Mouse (Mus musculus) heart, embryonic 11.5 days (tissue): ENCODE results near the gene 2010111I01Rik. TPM values are rescaled to one million over a fixed set of nuclear protein-coding genes. Genes with fewer than 3 reads are reported as not detected.

Experiments
- ATAC-seq: fragments of 200-750 bp; cut with Nextera tagmentation; replicated peaks from 2 replicates; pipeline ENCODE4 v1.8.0; 2017; ENCODE audit warnings: moderate library complexity; ENCODE audit not compliant: insufficient number of reproducible peaks, low FRiP score, low TSS enrichment
- H3K27ac ChIP-seq: fragments of 300-500 bp; sonication (generic); 2 replicates; pipeline ENCODE4 v1.5.1; 2014; ENCODE audit warnings: mild to moderate bottlenecking, low read depth, low read length
- H3K27me3 ChIP-seq: fragments of 300-500 bp; sonication (generic); 2 replicates; pipeline ENCODE4 v1.6.1; 2014; ENCODE audit warnings: mild to moderate bottlenecking, low read length, mixed read lengths; ENCODE audit not compliant: control insufficient read depth, insufficient read depth
- H3K36me3 ChIP-seq: fragments of 300-500 bp; sonication (generic); 2 replicates; pipeline ENCODE4 v1.6.1; 2014; ENCODE audit warnings: mild to moderate bottlenecking, low read length, moderate library complexity, mixed read lengths; ENCODE audit not compliant: control insufficient read depth, insufficient read depth
- H3K4me1 ChIP-seq: fragments of 300-500 bp; sonication (generic); 2 replicates; pipeline ENCODE4 v1.6.1; 2014; ENCODE audit warnings: low read length; ENCODE audit not compliant: control insufficient read depth, insufficient read depth
- H3K4me2 ChIP-seq: fragments of 300-500 bp; sonication (generic); 2 replicates; pipeline ENCODE4 v1.6.1; 2014; ENCODE audit warnings: mild to moderate bottlenecking, moderate library complexity
- H3K4me3 ChIP-seq: fragments of 300-500 bp; sonication (generic); 2 replicates; pipeline ENCODE4 v1.5.1; 2014; ENCODE audit warnings: low read depth, low read length
- H3K9ac ChIP-seq: fragments of 300-500 bp; sonication (generic); 2 replicates; pipeline ENCODE4 v1.6.1; 2014; ENCODE audit warnings: mild to moderate bottlenecking, low read depth, low read length, moderate library complexity
- H3K9me3 ChIP-seq: fragments of 300-500 bp; sonication (generic); replicated peaks from 2 replicates; pipeline ENCODE4 v1.6.1; 2016; ENCODE audit warnings: low read length; ENCODE audit not compliant: control insufficient read depth
- WGBS: fragments of 180-500 bp; shearing (Covaris S2); extraction: QIAGEN DNeasy Blood & Tissue Kit; methylation state at CpG from one replicate; pipeline ENCODE4 v1.1.7; 2014; ENCODE audit not compliant: insufficient replicate concordance; 5-methylcytosine and 5-hydroxymethylcytosine counted together
- polyA plus RNA-seq: library from polyadenylated mRNA; unstranded; fragments of >200 nt; fragmentation: Nextera tagmentation; extraction: Ambion mirVana; gene quantifications from 2 replicates; pipeline ENCODE4 v1.2.1, GENCODE M21; 2014

The 2010111I01Rik gene
- polyA plus RNA-seq, 1 experiment from 2014 or later, result 58.9 TPM

DNA sequence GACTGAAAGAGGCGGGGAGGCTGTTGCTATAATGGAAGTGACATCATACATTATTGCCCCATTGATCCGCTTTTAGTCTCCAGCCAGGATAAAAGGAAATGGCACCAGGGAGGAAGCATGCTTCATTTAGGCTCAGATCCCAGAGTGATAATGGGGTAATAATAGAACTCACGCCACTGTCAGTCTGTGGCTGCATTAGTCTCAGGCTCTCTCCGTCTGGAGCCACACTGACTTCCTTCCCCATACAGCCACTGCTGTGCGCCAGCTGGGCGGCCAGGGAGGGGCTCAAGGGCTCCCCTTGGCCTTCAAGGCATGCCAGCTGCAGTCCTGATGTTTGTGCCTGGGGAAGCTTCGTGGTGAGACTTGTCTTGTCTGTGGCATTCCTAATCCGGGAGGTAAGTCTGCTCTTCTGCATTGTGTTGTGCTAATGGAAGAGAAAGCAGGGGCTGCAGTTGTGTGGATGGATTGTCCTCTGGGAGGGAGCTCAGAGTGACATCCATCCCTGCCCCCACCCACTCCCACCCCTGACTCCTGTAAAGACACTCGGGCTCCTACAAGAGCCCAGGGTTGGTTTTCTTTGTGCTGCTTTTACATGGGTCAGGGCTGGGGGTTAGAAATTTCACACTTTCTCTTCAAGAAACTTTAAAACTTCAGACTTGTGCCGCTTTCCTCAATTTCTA is 314.2 kb downstream of the 2010111I01Rik start:
- Histone ChIP-seq H3K9me3 (no peaks in the 10 kb centered on the region), H3K4me1 (peaks cover 43% of the 10 kb centered on the region), H3K27ac (peak overlapping the region; percentile 82), H3K4me3 (no peak overlapping the region), H3K9ac (peak overlapping the region; percentile 66; the same call in 1 of the 2 replicates), H3K36me3 (peaks cover 6% of the 10 kb centered on the region; the same call in 1 of the 2 replicates), H3K27me3 (no peaks in the 10 kb centered on the region), H3K4me2 (peak overlapping the region; percentile 56)
- WGBS, result 17% methylated on average over 10 of the region's 10 CpGs
- ATAC-seq, result peak; percentile 64; the same call in 1 of the 2 replicates

DNA sequence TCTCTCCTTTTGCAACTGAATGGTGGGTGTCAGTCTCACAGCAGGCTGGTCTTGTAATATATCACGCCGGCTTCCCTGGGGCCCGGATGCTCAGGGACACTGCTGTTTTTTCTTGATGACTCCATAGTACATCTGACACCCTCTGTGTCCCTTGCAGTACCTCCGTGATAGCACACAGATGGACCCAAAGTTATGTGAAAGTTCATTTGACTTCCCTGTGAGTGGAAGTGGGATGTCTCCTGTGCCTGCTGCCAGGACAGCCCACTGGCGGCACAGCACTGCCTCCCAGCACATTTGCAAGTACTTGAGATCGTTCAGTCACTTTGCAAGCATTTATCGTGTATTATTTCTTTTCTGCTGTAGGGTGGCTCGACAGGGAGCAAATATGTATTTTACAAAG is 315.1 kb downstream of the 2010111I01Rik start:
- 44% methylated on average over 8 of the region's 8 CpGs for WGBS
- no peaks in the 10 kb centered on the region for H3K9me3 ChIP-seq
- H3K4me1 ChIP-seq, result peaks cover 42% of the 10 kb centered on the region
- peak overlapping the region; percentile 56 for H3K4me2 ChIP-seq
- ATAC-seq, result no peak
- no peak overlapping the region for H3K4me3 ChIP-seq
- peak overlapping the region; percentile 82; the same call in 1 of the 2 replicates for H3K27ac ChIP-seq
- H3K36me3 ChIP-seq, result peaks cover 6% of the 10 kb centered on the region; the same call in 1 of the 2 replicates
- H3K9ac ChIP-seq, result no peak overlapping the region
- no peaks in the 10 kb centered on the region for H3K27me3 ChIP-seq

GRCm38 (mm10) chr13:63280344-63280743 is 315.7 kb downstream of the 2010111I01Rik start:
- Histone ChIP-seq H3K4me1 (peaks cover 42% of the 10 kb centered on the region), H3K36me3 (peaks cover 9% of the 10 kb centered on the region), H3K4me3 (no peak overlapping the region), H3K27ac (no peak overlapping the region), H3K9me3 (no peaks in the 10 kb centered on the region), H3K9ac (no peak overlapping the region), H3K27me3 (no peaks in the 10 kb centered on the region), H3K4me2 (no peak overlapping the region)
- WGBS, result 23% methylated on average over 3 of the region's 3 CpGs
- no peak for ATAC-seq

GRCm38 (mm10) chr13:63281206-63281605 is 316.5 kb downstream of the 2010111I01Rik start:
- ATAC-seq, result no peak
- WGBS, result 86% methylated on average over 8 of the region's 8 CpGs
- Histone ChIP-seq H3K4me2 (no peak overlapping the region), H3K9ac (no peak overlapping the region), H3K4me1 (peaks cover 42% of the 10 kb centered on the region), H3K27me3 (no peaks in the 10 kb centered on the region), H3K36me3 (peaks cover 11% of the 10 kb centered on the region), H3K4me3 (no peak overlapping the region), H3K9me3 (no peaks in the 10 kb centered on the region), H3K27ac (no peak overlapping the region)

DNA sequence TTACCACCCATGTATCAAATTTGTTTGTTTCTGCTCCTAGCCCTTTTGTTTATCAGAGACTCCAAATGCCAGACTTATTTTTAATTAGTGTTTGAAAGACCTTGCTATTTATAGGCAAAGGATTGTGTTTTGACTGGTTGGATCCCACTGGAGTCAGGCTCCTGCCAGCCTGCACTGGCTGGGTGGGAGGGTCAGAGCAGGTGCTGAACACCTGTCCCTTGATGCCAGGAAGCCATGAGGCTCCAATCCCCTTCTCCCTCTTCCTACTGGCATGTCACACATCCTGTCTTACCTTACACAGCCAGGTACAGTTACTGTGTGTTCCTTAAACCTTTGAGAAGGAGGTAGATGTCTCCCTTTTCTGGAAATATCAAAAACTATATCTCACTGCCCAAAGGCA is 318.5 kb downstream of the 2010111I01Rik start:
- ATAC-seq, result no peak
- no peak overlapping the region for H3K4me2 ChIP-seq
- no peak overlapping the region for H3K9ac ChIP-seq
- peaks cover 14% of the 10 kb centered on the region for H3K36me3 ChIP-seq
- no peaks in the 10 kb centered on the region for H3K9me3 ChIP-seq
- no peaks in the 10 kb centered on the region for H3K27me3 ChIP-seq
- peaks cover 29% of the 10 kb centered on the region for H3K4me1 ChIP-seq
- H3K27ac ChIP-seq, result no peak overlapping the region
- no peak overlapping the region for H3K4me3 ChIP-seq

DNA sequence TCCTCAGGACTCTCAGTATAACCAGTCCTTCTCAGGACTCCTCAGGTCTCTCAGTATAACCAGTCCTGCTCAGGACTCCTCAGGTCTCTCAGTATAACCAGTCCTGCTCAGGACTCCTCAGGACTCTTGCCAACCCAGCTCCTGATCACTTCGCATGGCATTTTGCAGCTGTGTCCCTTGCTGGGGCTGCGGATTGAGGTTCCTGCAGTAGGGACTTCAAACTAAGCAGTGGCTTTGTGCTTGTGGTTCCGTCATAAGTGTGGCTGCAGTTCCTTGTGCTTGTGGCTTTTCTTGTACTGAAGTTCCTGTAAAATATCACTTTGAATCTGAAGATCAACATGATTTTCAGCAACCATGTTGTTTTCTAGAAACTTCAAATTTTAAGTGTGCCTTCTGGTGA is 320.1 kb downstream of the 2010111I01Rik start:
- ATAC-seq, result no peak
- Histone ChIP-seq H3K27me3 (no peaks in the 10 kb centered on the region), H3K36me3 (peaks cover 14% of the 10 kb centered on the region), H3K4me3 (no peak overlapping the region), H3K4me2 (no peak overlapping the region), H3K9me3 (no peaks in the 10 kb centered on the region), H3K27ac (no peak overlapping the region), H3K9ac (no peak overlapping the region), H3K4me1 (peaks cover 14% of the 10 kb centered on the region)
- WGBS, result 88% methylated on average over 3 of the region's 3 CpGs

DNA sequence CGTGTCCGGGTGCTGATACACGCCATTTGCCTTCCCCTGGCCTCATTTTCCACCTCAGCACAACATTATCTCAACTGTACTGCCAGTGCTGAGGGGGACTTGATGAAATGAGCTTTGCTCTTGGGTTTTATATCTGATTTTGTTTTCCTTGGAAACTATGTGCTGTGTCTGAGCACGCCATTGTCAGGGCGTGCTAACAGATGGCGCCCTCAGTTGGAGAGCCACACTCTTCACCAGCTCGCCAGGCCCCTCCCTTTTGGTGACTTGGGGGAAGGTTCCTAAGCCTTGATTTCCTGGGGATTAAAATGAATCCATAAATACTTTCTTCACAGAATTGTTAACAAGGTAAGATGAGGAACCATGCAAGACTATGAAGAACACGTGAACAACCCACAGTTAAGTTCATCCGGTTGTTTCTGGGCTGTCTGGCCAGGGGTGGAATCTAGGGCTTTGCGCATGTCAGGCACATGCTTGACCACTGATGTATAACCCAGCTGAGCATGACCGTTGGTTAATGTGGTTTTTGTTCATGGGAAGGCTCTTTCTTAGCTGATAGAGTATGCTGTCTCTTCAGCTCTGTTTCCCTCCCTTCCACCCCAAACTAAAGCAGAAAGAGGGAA is 321.9 kb downstream of the 2010111I01Rik start:
- WGBS, result 82% methylated on average over 11 of the region's 11 CpGs
- peaks cover 16% of the 10 kb centered on the region for H3K36me3 ChIP-seq
- ATAC-seq, result no peak
- H3K27me3 ChIP-seq, result no peaks in the 10 kb centered on the region
- no peak overlapping the region for H3K4me2 ChIP-seq
- no peak overlapping the region for H3K27ac ChIP-seq
- H3K4me1 ChIP-seq, result peaks cover 3% of the 10 kb centered on the region; the same call in 1 of the 2 replicates
- H3K4me3 ChIP-seq, result no peak overlapping the region
- H3K9me3 ChIP-seq, result no peaks in the 10 kb centered on the region
- H3K9ac ChIP-seq, result no peak overlapping the region

DNA sequence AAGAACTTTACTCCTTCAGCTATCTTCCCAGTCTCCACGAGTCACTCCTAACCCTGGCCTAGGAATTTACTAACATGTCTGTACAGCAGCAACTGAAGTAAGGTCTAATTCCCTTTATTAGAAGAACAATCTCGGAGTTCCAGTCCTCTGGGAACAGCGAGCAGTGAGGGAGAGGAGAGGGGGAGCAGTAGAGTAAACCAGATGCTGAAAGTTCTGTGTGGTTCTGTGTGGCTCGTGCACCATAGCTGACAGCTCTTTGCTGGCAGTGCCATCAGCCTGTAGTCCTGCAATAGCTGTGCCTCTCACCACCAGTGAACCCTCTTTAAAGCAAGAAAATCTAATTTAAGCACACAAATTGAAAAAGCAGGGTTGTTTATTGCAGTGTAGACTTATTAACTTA is 324.5 kb downstream of the 2010111I01Rik start:
- Histone ChIP-seq H3K36me3 (peaks cover 11% of the 10 kb centered on the region; the same call in 1 of the 2 replicates), H3K9me3 (no peaks in the 10 kb centered on the region), H3K4me2 (no peak overlapping the region), H3K4me3 (no peak overlapping the region), H3K9ac (no peak overlapping the region), H3K27me3 (no peaks in the 10 kb centered on the region), H3K4me1 (peaks cover 11% of the 10 kb centered on the region), H3K27ac (no peak overlapping the region)
- ATAC-seq, result no peak
- 71% methylated on average over 4 of the region's 4 CpGs for WGBS
